Mouse (Mus musculus) embryonic facial prominence, embryonic 11.5 days (tissue): ENCODE measurements around the gene Klhl12. TPM values are rescaled to one million over a fixed set of nuclear protein-coding genes. Genes with fewer than 3 reads are reported as not detected.
"Not testable (repeated sequence)": the region's sequence is repeated elsewhere in the genome, so short reads cannot be mapped to it uniquely, and the experiment has no call there.

Source experiments
- ATAC-seq: fragments of 200-750 bp; cut with Nextera tagmentation; replicated peaks from 2 replicates; pipeline ENCODE4 v1.8.0; 2017; ENCODE audit warnings: low read depth; ENCODE audit not compliant: insufficient number of reproducible peaks, low FRiP score, low TSS enrichment
- DNase-seq: peaks from one replicate; pipeline ENCODE4 v3.0.0-alpha.2; 2015; ENCODE audit warnings: low spot score
- H3K27ac ChIP-seq: fragments of 300-500 bp; sonication (generic); replicated peaks from 2 replicates; pipeline ENCODE4 v1.5.1; 2014; ENCODE audit warnings: mild to moderate bottlenecking, low read depth, low read length, control low read depth
- H3K27me3 ChIP-seq: fragments of 300-500 bp; sonication (generic); 2 replicates; pipeline ENCODE4 v1.6.1; 2014; ENCODE audit warnings: mild to moderate bottlenecking, low read length, moderate library complexity, mixed read lengths; ENCODE audit not compliant: control insufficient read depth, insufficient read depth
- H3K36me3 ChIP-seq: fragments of 300-500 bp; sonication (generic); replicated peaks from 2 replicates; pipeline ENCODE4 v1.6.1; 2014; ENCODE audit warnings: low read depth, mild to moderate bottlenecking, low read length, moderate library complexity, mixed read lengths; ENCODE audit not compliant: control insufficient read depth, insufficient read depth
- H3K4me1 ChIP-seq: fragments of 300-500 bp; sonication (generic); 2 replicates; pipeline ENCODE4 v1.6.1; 2014; ENCODE audit warnings: low read length, mixed read lengths; ENCODE audit not compliant: control insufficient read depth, insufficient read depth
- H3K4me2 ChIP-seq: fragments of 300-500 bp; sonication (generic); 2 replicates; pipeline ENCODE4 v1.6.1; 2014; ENCODE audit warnings: low read depth, mild to moderate bottlenecking, control low read depth, low read length, moderate library complexity
- H3K4me3 ChIP-seq: fragments of 300-500 bp; sonication (generic); 2 replicates; pipeline ENCODE4 v1.5.1; 2014; ENCODE audit warnings: low read depth, low read length, control low read depth
- H3K9ac ChIP-seq: fragments of 300-500 bp; sonication (generic); replicated peaks from 2 replicates; pipeline ENCODE4 v1.6.1; 2014; ENCODE audit warnings: mild to moderate bottlenecking, control low read depth, low read length
- H3K9me3 ChIP-seq: fragments of 300-500 bp; sonication (generic); replicated peaks from 2 replicates; pipeline ENCODE4 v1.6.1; 2016; ENCODE audit warnings: mild to moderate bottlenecking, low read length, inconsistent platforms, mixed read lengths; ENCODE audit not compliant: control insufficient read depth
- WGBS: fragments of 180-500 bp; shearing (Covaris S2); extraction: QIAGEN DNeasy Blood & Tissue Kit; methylation state at CpG from one replicate; pipeline ENCODE4 v1.1.7; 2014; 5-methylcytosine and 5-hydroxymethylcytosine counted together
- polyA plus RNA-seq: library from polyadenylated mRNA; unstranded; fragments of >200 nt; fragmentation: Nextera tagmentation; extraction: Ambion mirVana; gene quantifications from 2 replicates; pipeline ENCODE4 v1.2.1, GENCODE M21; 2014

The Klhl12 gene
- polyA plus RNA-seq, 1 experiment from 2014 or later: 33.8 TPM

- Histone ChIP-seq H3K27ac (no peak overlapping the region), H3K36me3 (no peaks in the 10 kb centered on the region), H3K9me3 (no peaks in the 10 kb centered on the region), H3K4me3 (no peak overlapping the region), H3K4me2 (no peak overlapping the region), H3K27me3 (no peaks in the 10 kb centered on the region), H3K9ac (no peak overlapping the region), H3K4me1 (no peaks in the 10 kb centered on the region)
- ATAC-seq (no peak), DNase-seq (no peak)
- WGBS: 91% methylated on average over 6 of the region's 6 CpGs
Measured at GRCm38 (mm10) chr1:134440437-134440836, 14.9 kb upstream of the Klhl12 start.

- not testable (repeated sequence) for H3K4me1 ChIP-seq, DNase-seq, H3K9me3 ChIP-seq, ATAC-seq, H3K9ac ChIP-seq, H3K36me3 ChIP-seq, H3K4me3 ChIP-seq, H3K27ac ChIP-seq, H3K4me2 ChIP-seq, H3K27me3 ChIP-seq
- WGBS: 93% methylated on average over 7 of the region's 10 CpGs
Measured at GRCm38 (mm10) chr1:134441737-134442136, 13.6 kb upstream of the Klhl12 start.

GRCm38 (mm10) chr1:134442394-134442793 is 12.9 kb upstream of the Klhl12 start:
- Histone ChIP-seq H3K27ac (no peak overlapping the region), H3K9ac (no peak overlapping the region), H3K4me3 (no peak overlapping the region), H3K4me2 (no peak overlapping the region), H3K4me1 (no peaks in the 10 kb centered on the region), H3K27me3 (no peaks in the 10 kb centered on the region), H3K9me3 (no peaks in the 10 kb centered on the region), H3K36me3 (no peaks in the 10 kb centered on the region)
- no peak for ATAC-seq
- WGBS: 92% methylated on average over 3 of the region's 3 CpGs
- no peak for DNase-seq

- not testable (repeated sequence) for H3K36me3 ChIP-seq, H3K4me2 ChIP-seq, H3K4me1 ChIP-seq, H3K9ac ChIP-seq, ATAC-seq, H3K27ac ChIP-seq, H3K27me3 ChIP-seq, H3K4me3 ChIP-seq, DNase-seq, H3K9me3 ChIP-seq
- WGBS: 88% methylated on average over 1 of the region's 1 CpGs
Measured at GRCm38 (mm10) chr1:134443288-134443687, 12.0 kb upstream of the Klhl12 start.

- Histone ChIP-seq H3K27ac (no peak overlapping the region), H3K36me3 (no peaks in the 10 kb centered on the region), H3K4me3 (no peak overlapping the region), H3K27me3 (no peaks in the 10 kb centered on the region), H3K4me2 (no peak overlapping the region), H3K9ac (no peak overlapping the region), H3K4me1 (no peaks in the 10 kb centered on the region), H3K9me3 (no peaks in the 10 kb centered on the region)
- WGBS: 93% methylated on average over 2 of the region's 2 CpGs
- no peak for DNase-seq
- ATAC-seq: no peak
Measured at GRCm38 (mm10) chr1:134445418-134445817, 9.9 kb upstream of the Klhl12 start.

- H3K9me3 ChIP-seq: not testable (repeated sequence)
- WGBS: 68% methylated on average over 3 of the region's 3 CpGs
Measured at GRCm38 (mm10) chr1:134448537-134448936, 6.8 kb upstream of the Klhl12 start.

GRCm38 (mm10) chr1:134450201-134450600 is 5.1 kb upstream of the Klhl12 start:
- no peak overlapping the region for H3K27ac ChIP-seq
- no peak overlapping the region for H3K4me2 ChIP-seq
- no peaks in the 10 kb centered on the region for H3K27me3 ChIP-seq
- 86% methylated on average over 4 of the region's 4 CpGs for WGBS
- DNase-seq (no peak), ATAC-seq (no peak)
- H3K9ac ChIP-seq: no peak overlapping the region
- no peaks in the 10 kb centered on the region for H3K4me1 ChIP-seq
- no peak overlapping the region for H3K4me3 ChIP-seq
- no peaks in the 10 kb centered on the region for H3K9me3 ChIP-seq
- H3K36me3 ChIP-seq: no peaks in the 10 kb centered on the region

More at GRCm38 (mm10) chr1:134448537-134448936, 6.8 kb upstream of the Klhl12 start:
- not testable (repeated sequence) for H3K9ac ChIP-seq, H3K36me3 ChIP-seq, H3K4me1 ChIP-seq, H3K4me2 ChIP-seq, DNase-seq, H3K27ac ChIP-seq, ATAC-seq, H3K27me3 ChIP-seq, H3K4me3 ChIP-seq

- no peak overlapping the region for H3K9ac ChIP-seq
- H3K4me1 ChIP-seq: no peaks in the 10 kb centered on the region
- WGBS: 53% methylated on average over 3 of the region's 3 CpGs
- no peaks in the 10 kb centered on the region for H3K27me3 ChIP-seq
- H3K36me3 ChIP-seq: no peaks in the 10 kb centered on the region
- DNase-seq: peak; percentile 57
- no peaks in the 10 kb centered on the region for H3K9me3 ChIP-seq
- no peak overlapping the region for H3K4me3 ChIP-seq
- H3K27ac ChIP-seq: no peak overlapping the region
- H3K4me2 ChIP-seq: no peak overlapping the region
- ATAC-seq: no peak
Measured at GRCm38 (mm10) chr1:134450986-134451385, 4.3 kb upstream of the Klhl12 start.
